Mouse (Mus musculus) embryonic stem cell, embryonic (primary cell): ENCODE measurements around the gene Msi2.

ENCODE experiments used
- CTCF ChIA-PET, 4 experiments: fragments of 300-600 bp in 2 of 4; fragments of 350-600 bp in 2 of 4; sonication (Branson Sonifier 250); formaldehyde crosslinking; loops; one replicate each; lab custom pipeline; 2022; ENCODE audit warnings: inconsistent platforms in 2 of 4; lab: Charles Lee
- POLR2A ChIA-PET, 4 experiments: fragments of 300-600 bp in 2 of 4; fragments of 350-600 bp in 2 of 4; sonication (Branson Sonifier 250); formaldehyde crosslinking; loops; one replicate each; lab custom pipeline; 2022; ENCODE audit warnings: antibody characterized with exemption in 4 of 4, inconsistent platforms in 1 of 4; lab: Charles Lee

The Msi2 gene

GRCm38 (mm10) chr11:88330799-88331198 is 387.5 kb downstream of the Msi2 start:
- CTCF ChIA-PET = interaction anchor here in 1 of 4 experiments (0.7 kb wide), 2 partner anchors 23 to 381 kb away, joined by 3 to 4 read pairs; no protein-coding TSS in a partner anchor

DNA sequence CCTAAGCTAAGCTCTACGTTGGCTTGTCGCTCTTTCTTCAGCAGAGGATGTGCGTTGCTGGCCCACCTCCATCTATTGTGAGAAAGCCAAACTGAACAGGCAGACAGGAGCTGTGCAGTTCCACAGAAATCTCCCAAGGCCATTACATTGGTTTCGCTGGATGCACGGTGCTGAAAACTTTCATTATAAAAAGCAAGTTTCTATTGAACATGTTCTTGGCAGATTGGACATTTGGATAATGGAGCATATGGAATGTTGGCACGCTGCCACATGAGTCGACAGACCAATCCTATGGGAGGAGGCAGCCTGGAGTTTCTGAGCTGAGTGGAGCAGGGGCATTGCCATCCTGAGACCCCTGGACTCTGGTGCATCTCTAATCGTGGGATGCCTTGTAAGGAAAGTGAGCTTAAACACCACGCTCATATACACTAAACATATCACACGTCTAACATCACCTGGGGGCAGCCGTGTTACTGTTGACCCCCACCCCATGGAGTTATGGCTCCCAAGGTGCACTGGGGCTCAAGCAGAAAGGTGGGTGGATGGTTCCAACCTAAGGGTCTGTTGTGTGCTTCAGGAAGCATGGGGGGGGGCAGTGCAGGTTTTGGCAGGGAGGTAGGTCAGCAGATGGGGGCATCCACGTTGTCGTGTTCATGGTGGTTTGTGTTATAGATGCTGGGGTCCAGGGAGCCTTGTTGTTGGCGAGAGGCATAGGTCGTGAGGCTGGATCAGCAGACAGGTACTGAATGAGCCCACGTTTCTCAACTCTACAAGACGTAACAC is 389.3 kb downstream of the Msi2 start:
- CTCF ChIA-PET = no interaction called here
- POLR2A ChIA-PET = interaction anchor here in 2 of 4 experiments (0.6 to 1.8 kb wide), 4 partner anchors 14 to 578 kb away, joined by 3 to 6 read pairs (median 4); no protein-coding TSS in a partner anchor

More at GRCm38 (mm10) chr11:88330799-88331198, 387.5 kb downstream of the Msi2 start:
- POLR2A ChIA-PET = interaction anchor here in 2 of 4 experiments (0.6 to 1.8 kb wide), 4 partner anchors 9 to 231 kb away, joined by 3 to 4 read pairs (median 3); no protein-coding TSS in a partner anchor

- ChIA-PET CTCF (interaction anchor here in 2 of 4 experiments (0.6 to 1.1 kb wide), 4 partner anchors 19 to 166 kb away, joined by 3 to 4 read pairs (median 3); no protein-coding TSS in a partner anchor), POLR2A (interaction anchor here in 3 of 4 experiments (0.6 to 1.0 kb wide), 3 partner anchors 19 to 174 kb away, joined by 3 read pairs; no protein-coding TSS in a partner anchor)
Observed at GRCm38 (mm10) chr11:88327016-88327415, 391.3 kb downstream of the Msi2 start.

- POLR2A ChIA-PET = interaction anchor here in 2 of 4 experiments (0.5 to 1.5 kb wide), 5 partner anchors 11 to 513 kb away, joined by 3 to 6 read pairs (median 3); no protein-coding TSS in a partner anchor
- CTCF ChIA-PET = interaction anchor here in 2 of 4 experiments (0.6 to 1.6 kb wide), 3 partner anchors 10 to 64 kb away, joined by 3 to 6 read pairs (median 6); no protein-coding TSS in a partner anchor
Observed at GRCm38 (mm10) chr11:88318850-88319249, 399.5 kb downstream of the Msi2 start.

GRCm38 (mm10) chr11:88315393-88315792 is 402.9 kb downstream of the Msi2 start:
- POLR2A ChIA-PET = interaction anchor here in 1 of 4 experiments (0.6 kb wide), 1 partner anchor 889 kb away, joined by 5 read pairs; no protein-coding TSS in a partner anchor
- CTCF ChIA-PET = interaction anchor here in 3 of 4 experiments (0.6 to 1.4 kb wide), 4 partner anchors 20 to 502 kb away, joined by 3 read pairs; no protein-coding TSS in a partner anchor

DNA sequence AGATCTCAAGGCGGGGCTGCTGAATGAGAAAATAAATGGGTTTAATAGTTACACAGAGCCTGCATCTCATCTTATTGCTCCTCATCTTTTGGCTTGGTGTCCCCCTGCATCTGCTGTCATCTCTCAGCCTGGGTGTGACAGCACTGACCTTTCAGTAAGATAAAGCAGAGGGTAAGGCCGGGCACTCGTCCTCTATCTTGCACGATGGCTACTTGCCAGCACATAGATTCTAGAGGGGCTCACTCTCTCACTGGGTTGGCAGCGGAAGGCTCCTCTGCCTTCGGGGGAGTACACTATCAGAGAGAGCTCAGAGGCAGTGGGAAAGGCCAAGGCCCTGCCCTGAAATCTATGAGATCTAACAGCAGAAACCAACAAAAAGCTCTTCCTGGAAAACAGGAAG is 403.8 kb downstream of the Msi2 start:
- POLR2A ChIA-PET = interaction anchor here in 1 of 4 experiments (0.6 kb wide), 1 partner anchor 225 kb away, joined by 3 read pairs; no protein-coding TSS in a partner anchor
- CTCF ChIA-PET = interaction anchor here in 2 of 4 experiments (0.5 to 1.4 kb wide), 3 partner anchors 12 to 62 kb away, joined by 3 to 16 read pairs (median 3); no protein-coding TSS in a partner anchor

- POLR2A ChIA-PET = no interaction called here
- CTCF ChIA-PET = no interaction called here
Observed at GRCm38 (mm10) chr11:88313512-88313911, 404.8 kb downstream of the Msi2 start.

- ChIA-PET CTCF (interaction anchor here in 2 of 4 experiments (0.5 to 1.0 kb wide), 4 partner anchors 37 to 1118 kb away, joined by 3 read pairs; no protein-coding TSS in a partner anchor), POLR2A (interaction anchor here in 2 of 4 experiments (0.6 to 1.0 kb wide), 2 partner anchors 9 to 454 kb away, joined by 4 to 5 read pairs; no protein-coding TSS in a partner anchor)
Observed at GRCm38 (mm10) chr11:88311606-88312005, 406.7 kb downstream of the Msi2 start.

GRCm38 (mm10) chr11:88310773-88311172 is 407.5 kb downstream of the Msi2 start:
- ChIA-PET CTCF (interaction anchor here (0.6 to 1.2 kb wide), 6 partner anchors 38 to 512 kb away, joined by 3 to 6 read pairs (median 3); no protein-coding TSS in a partner anchor), POLR2A (interaction anchor here in 1 of 4 experiments (1.0 kb wide), 1 partner anchor 142 kb away, joined by 3 read pairs; no protein-coding TSS in a partner anchor)

DNA sequence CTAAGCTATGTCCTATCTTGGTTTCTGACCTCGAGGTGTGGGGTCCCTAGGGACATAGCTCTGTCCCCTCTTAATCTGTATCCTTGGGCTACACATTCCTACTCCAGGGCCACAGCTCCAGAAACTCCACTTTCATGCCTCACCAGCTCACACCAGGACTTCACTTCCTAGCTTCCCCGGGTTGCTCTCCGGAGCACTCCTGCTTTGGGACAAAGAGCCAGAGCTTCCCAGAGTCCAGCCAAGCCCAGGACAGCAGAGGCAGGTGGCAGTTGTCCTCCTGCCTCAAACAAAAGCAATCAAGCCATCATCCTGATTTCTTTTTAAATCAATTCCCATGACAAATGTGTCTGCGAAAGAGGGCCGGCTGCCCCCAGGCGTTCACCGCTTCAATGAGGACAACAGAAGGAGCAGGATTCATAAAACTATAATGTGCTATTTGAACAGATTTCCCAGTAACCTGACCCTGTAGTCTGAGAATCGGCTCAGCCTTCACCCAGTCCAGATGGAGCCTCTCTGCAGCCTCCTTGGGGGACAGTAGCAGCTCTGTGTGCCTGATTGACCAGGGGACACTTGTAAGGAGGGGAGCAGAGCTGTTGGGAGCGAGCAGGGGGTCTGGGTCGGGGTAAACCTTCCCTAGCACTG is 409.1 kb downstream of the Msi2 start:
- CTCF ChIA-PET = interaction anchor here (0.5 to 2.4 kb wide), 13 partner anchors 10 to 515 kb away, joined by 3 to 14 read pairs (median 4); partner anchors contain the start of gene Ccdc182 (in 2 of the 4)
- POLR2A ChIA-PET = interaction anchor here in 1 of 4 experiments (1.1 kb wide), 1 partner anchor 15 kb away, joined by 3 read pairs; the partner anchor contains the start of gene Ccdc182

DNA sequence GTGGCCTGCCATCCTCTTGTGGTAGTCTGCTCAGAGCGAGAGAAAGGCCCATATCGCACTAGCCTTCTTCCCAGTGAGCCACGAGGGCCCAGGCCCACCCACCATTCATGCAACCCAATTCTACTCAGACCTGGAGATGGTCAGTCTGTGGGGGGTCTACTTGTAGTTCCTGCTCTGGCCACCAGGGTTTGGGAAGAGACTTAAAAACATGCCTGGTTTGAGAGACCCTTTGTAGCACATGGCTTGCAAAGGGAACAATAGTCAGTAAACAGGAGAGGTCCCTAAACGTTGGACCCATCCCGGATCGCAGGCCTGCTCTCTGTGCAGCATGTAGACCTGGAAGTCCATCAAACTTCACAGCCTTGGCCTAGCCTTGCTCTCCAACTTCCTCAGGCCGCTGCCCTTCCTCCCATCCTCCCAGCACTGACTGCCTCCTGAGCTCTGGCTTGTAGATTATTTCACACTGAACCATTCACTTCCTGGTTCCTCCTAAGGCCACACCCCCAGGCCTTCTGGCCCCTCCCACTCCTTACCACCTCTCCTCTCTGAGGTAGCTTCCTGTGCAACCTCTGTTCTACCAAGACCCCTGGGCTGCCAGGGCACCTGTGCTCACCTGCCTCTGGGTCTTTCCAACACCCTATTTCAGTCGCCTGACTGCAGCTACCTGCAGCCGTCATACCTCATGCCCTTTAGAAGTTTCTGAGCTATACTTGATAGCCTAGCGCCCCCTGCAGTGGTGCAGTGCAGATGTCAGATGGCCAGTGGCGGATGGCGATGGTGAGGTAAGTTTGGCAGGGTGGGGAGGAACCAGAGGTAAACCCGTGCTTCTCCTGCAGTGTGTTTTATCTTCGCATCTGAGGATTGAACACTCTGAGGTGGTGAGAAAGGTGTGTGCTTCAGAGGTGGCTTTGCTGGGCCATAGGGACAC is 410.4 kb downstream of the Msi2 start:
- ChIA-PET CTCF (interaction anchor here (0.5 to 2.6 kb wide), 39 partner anchors 9 to 1209 kb away, joined by 3 to 15 read pairs (median 4); partner anchors contain the start of gene Ccdc182 (in 1 of the 4)), POLR2A (interaction anchor here in 3 of 4 experiments (0.6 to 1.6 kb wide), 34 partner anchors 9 to 800 kb away, joined by 3 to 7 read pairs (median 3); partner anchors contain the start of gene Ccdc182 (in 2 of the 3))

GRCm38 (mm10) chr11:88305759-88306158 is 412.6 kb downstream of the Msi2 start:
- CTCF ChIA-PET = interaction anchor here in 1 of 4 experiments (0.6 kb wide), 1 partner anchor 497 kb away, joined by 3 read pairs; no protein-coding TSS in a partner anchor
- POLR2A ChIA-PET = interaction anchor here in 1 of 4 experiments (0.5 kb wide), 1 partner anchor 491 kb away, joined by 3 read pairs; no protein-coding TSS in a partner anchor

DNA sequence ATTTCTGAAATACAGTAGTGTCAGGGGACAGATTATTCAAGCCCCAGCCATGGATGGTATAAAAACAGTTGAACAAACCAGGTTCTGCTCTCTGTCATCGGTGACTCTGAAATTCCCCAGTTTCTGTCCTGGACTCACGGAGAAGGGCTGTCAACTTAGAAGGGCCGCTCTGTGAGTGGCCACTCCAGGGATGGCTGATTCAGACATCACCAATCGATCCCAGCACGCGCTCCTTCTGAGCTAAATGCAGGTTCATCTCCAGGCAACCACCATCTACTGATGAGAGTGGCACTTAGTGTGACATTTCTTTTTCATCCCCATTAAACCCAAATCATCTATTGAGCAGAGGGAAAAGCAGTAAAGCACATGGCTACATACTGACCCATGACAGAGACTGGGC is 416.7 kb downstream of the Msi2 start:
- ChIA-PET CTCF (interaction anchor here in 2 of 4 experiments (0.7 to 1.7 kb wide), 3 partner anchors 10 to 20 kb away, joined by 4 to 16 read pairs (median 5); no protein-coding TSS in a partner anchor), POLR2A (interaction anchor here in 2 of 4 experiments (0.5 to 1.1 kb wide), 3 partner anchors 92 to 416 kb away, joined by 3 to 4 read pairs (median 4); no protein-coding TSS in a partner anchor)

GRCm38 (mm10) chr11:88299345-88299744 is 419.0 kb downstream of the Msi2 start:
- ChIA-PET CTCF (interaction anchor here in 2 of 4 experiments (0.7 to 2.2 kb wide), 3 partner anchors 8 to 187 kb away, joined by 3 to 6 read pairs (median 5); no protein-coding TSS in a partner anchor), POLR2A (interaction anchor here in 1 of 4 experiments (0.6 kb wide), 1 partner anchor 73 kb away, joined by 5 read pairs; no protein-coding TSS in a partner anchor)

DNA sequence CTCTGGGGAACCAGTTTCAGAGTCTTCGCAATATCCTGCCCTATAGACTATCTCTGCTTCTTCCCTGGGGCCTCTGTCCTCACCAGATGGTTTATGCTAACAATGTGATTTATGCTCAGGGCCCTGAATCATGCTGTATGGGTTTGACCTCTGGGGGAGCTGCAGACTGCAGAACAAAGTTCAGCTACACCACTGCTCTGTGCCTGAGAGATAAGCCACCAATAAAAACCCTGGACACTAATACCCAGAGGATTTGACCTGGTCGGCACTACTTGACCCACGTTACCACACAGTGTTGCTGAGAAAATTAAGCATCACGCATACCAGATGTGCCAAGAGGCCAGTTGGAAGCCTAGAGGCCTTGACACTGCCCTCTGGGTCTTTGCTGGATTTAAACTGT is 420.8 kb downstream of the Msi2 start:
- CTCF ChIA-PET = interaction anchor here in 2 of 4 experiments (0.7 to 2.2 kb wide), 5 partner anchors 10 to 525 kb away, joined by 3 to 12 read pairs (median 3); no protein-coding TSS in a partner anchor
- POLR2A ChIA-PET = no interaction called here

GRCm38 (mm10) chr11:88295298-88295697 is 423.0 kb downstream of the Msi2 start:
- ChIA-PET CTCF (interaction anchor here in 1 of 4 experiments (1.5 kb wide), 1 partner anchor 20 kb away, joined by 3 read pairs; no protein-coding TSS in a partner anchor), POLR2A (no interaction called here)
